Mouse (Mus musculus): Measurements from ENCODE around the gene Zfp57. TPM values are rescaled to one million over a fixed set of nuclear protein-coding genes. Genes with fewer than 3 reads are reported as not detected.
A peak's percentile ranks its signal among the peaks of the same experiment; 100 is the strongest.
"Not testable (repeated sequence)": the region's sequence is repeated elsewhere in the genome, so short reads cannot be mapped to it uniquely, and the experiment has no call there.

The Zfp57 gene
- total and polyA plus RNA-seq, 3 experiments = 0.70 to 2.1 (median 2.0) TPM

GRCm38 (mm10) chr17:36995448-36995847 lies 5.5 kb upstream of the Zfp57 start:
- no peak for DNase-seq

- peak; percentile 72 for DNase-seq
These were observed 3.8 kb upstream of the Zfp57 start for GRCm38 (mm10) chr17:36997033-36997735.

GRCm38 (mm10) chr17:36998477-36998876 lies 2.5 kb upstream of the Zfp57 start:
- DNase-seq = no peak

GRCm38 (mm10) chr17:37002364-37003330 lies 1.7 kb downstream of the Zfp57 start:
- peak; percentile 53 for DNase-seq

- DNase-seq = no peak
These were observed 2.4 kb downstream of the Zfp57 start for GRCm38 (mm10) chr17:37003366-37003765.

GRCm38 (mm10) chr17:37008161-37008560 lies 7.2 kb downstream of the Zfp57 start:
- no peak for DNase-seq

GRCm38 (mm10) chr17:37009460-37010042 lies 8.6 kb downstream of the Zfp57 start:
- no peak for DNase-seq

GRCm38 (mm10) chr17:37011719-37012118 lies 10.8 kb downstream of the Zfp57 start:
- DNase-seq = no peak

- no peak for DNase-seq
These were observed 11.2 kb downstream of the Zfp57 start for GRCm38 (mm10) chr17:37012141-37012540.

GRCm38 (mm10) chr17:37016333-37016732 lies 15.4 kb downstream of the Zfp57 start:
- no peak for DNase-seq

- DNase-seq = no peak
These were observed 17.4 kb downstream of the Zfp57 start for GRCm38 (mm10) chr17:37018328-37018727.

GRCm38 (mm10) chr17:37019242-37019641 lies 18.3 kb downstream of the Zfp57 start:
- not testable (repeated sequence) for DNase-seq

GRCm38 (mm10) chr17:37022628-37023576 lies 21.9 kb downstream of the Zfp57 start, which contains the start of gene Mog:
Mog (minus strand) TSS chr17:37023398.
- DNase-seq = no peak

- no peak for DNase-seq
These were observed 25.5 kb downstream of the Zfp57 start for GRCm38 (mm10) chr17:37026425-37026824.

- no peak for DNase-seq
These were observed 26.5 kb downstream of the Zfp57 start for GRCm38 (mm10) chr17:37027486-37027885.

- no peak for DNase-seq
These were observed 27.2 kb downstream of the Zfp57 start for GRCm38 (mm10) chr17:37028212-37028611.

GRCm38 (mm10) chr17:37028683-37029120 lies 27.7 kb downstream of the Zfp57 start:
- DNase-seq = peak; percentile 90

- DNase-seq = no peak
These were observed 28.2 kb downstream of the Zfp57 start for GRCm38 (mm10) chr17:37029162-37029561.

- no peak for DNase-seq
These were observed 38.3 kb downstream of the Zfp57 start for GRCm38 (mm10) chr17:37039127-37039894.

- DNase-seq = no peak
These were observed 43.8 kb downstream of the Zfp57 start for GRCm38 (mm10) chr17:37044651-37045244.
